Comparison of ENCODE assay signal across 8 mouse cellular contexts in the genomic region with DNA sequence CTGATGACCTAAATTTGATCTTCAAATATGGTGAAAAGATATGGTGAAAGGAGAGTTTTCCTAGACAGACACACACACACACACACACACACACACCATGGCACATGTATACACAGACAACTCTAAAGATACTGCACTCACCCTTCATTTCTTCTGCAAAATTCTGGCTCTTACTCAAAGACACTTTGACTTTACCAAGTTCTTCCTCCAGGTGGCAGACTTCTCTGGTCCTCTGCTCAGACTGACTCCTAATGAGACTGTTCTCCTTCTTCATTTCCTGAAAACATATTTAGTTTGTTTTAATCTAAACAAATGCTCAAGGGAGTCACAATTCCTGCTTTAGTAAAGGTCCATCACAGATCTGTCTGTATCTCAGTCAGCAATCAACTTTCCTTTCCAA. TPM values are rescaled to one million over a fixed set of nuclear protein-coding genes. Genes with fewer than 3 reads are reported as not detected.
DNase-seq lines count a peak whose midpoint lies in the region; ATAC-seq and TF ChIP-seq lines count a peak whose summit lies in the region.
"Had no signal": no experiment of that assay in that cellular context is flagged by ENCODE, and none has a peak within 500 bp of the region (broad histone marks: within the 10 kb centered on the region; RNA-seq: fewer than 3 reads in every experiment).

No protein-coding gene starts in this region.

- H3K4me3 ChIP-seq in kidney, adult 2 months (ENCODE audit: insufficient read depth, low read depth, low read length): no peak overlapping the region
- H3K4me3 ChIP-seq in kidney, embryonic 16.5 days (ENCODE audit: low read length): no peak overlapping the region
- H3K4me3 ChIP-seq in CH12.LX (replicated peaks in 1 of 3; ENCODE audit: low read depth in 2 of 3, low read length in 2 of 3, poor library complexity in 1 of 3): no peak overlapping the region
- H3K4me3 ChIP-seq: stomach, embryonic 15.5 days had no signal

- no peaks in the 10 kb centered on the region for H3K9me3 ChIP-seq in kidney, embryonic 16.5 days (ENCODE audit: low read length)
- no peaks in the 10 kb centered on the region for H3K9me3 ChIP-seq in CH12.LX (replicated peaks; ENCODE audit: low read length)
- H3K9me3 ChIP-seq: stomach, embryonic 15.5 days had no signal

- TF ChIP-seq EP300 in CH12.LX (IDR thresholded peaks at IDR 0.05; ENCODE audit: low read length): no peak

- dilution Hi-C loops in CH12.LX (cut with MboI; ENCODE audit: extremely low pct_ligation_motif_present, extremely low pct_unique_long_range_greater_than_20kb, low sequenced_read_pairs): no loop called here

- in situ Hi-C loops in CH12.LX (cut with MboI; ENCODE audit: low pct_ligation_motif_present, low pct_unique_long_range_greater_than_20kb, low sequenced_read_pairs): no loop called here

- TF ChIP-seq RAD21 in CH12.LX (IDR thresholded peaks at IDR 0.05; ENCODE audit: low read depth, low read length): peak; percentile 22

- H3K4me2 ChIP-seq in kidney, embryonic 16.5 days (replicated peaks; ENCODE audit: low read depth, low read length): no peak overlapping the region
- H3K4me2 ChIP-seq in CH12.LX (ENCODE audit: insufficient read depth, low read depth, poor library complexity, severe bottlenecking): no peak overlapping the region
- H3K4me2 ChIP-seq: stomach, embryonic 15.5 days had no signal

- intact Hi-C loops in left cerebral cortex, postnatal 25 days (cut with DNase I): no loop called here

- H3K27ac ChIP-seq in kidney, adult 2 months (ENCODE audit: insufficient read depth, low read depth, low read length): no peak overlapping the region
- no peak overlapping the region for H3K27ac ChIP-seq in kidney, embryonic 16.5 days (ENCODE audit: low read length)
- H3K27ac ChIP-seq in CH12.LX (ENCODE audit: insufficient read depth, low read depth): no peak overlapping the region
- H3K27ac ChIP-seq: stomach, embryonic 15.5 days had no signal

- TF ChIP-seq CTCF in kidney, adult 2 months (conservative IDR thresholded peaks at IDR 0.05; ENCODE audit: insufficient read depth, insufficient read length, low read depth, low read length): no peak
- TF ChIP-seq CTCF in CH12.LX (conservative IDR thresholded peaks at IDR 0.05 in 1 of 2, IDR thresholded peaks at IDR 0.05 in 1 of 2; ENCODE audit: low read depth in 2 of 2, low read length in 2 of 2): peak; percentile 20 to 65; a peak in 2 of 4 replicates

- no peaks in the 10 kb centered on the region for H3K79me2 ChIP-seq in CH12.LX (replicated peaks; ENCODE audit: control insufficient read depth, extremely low read depth, insufficient read depth, poor library complexity, severe bottlenecking)

- no peak overlapping the region for H3K9ac ChIP-seq in kidney, embryonic 16.5 days (replicated peaks; ENCODE audit: low read length)
- H3K9ac ChIP-seq in CH12.LX (ENCODE audit: insufficient read depth, low read depth): no peak overlapping the region
- H3K9ac ChIP-seq: stomach, embryonic 15.5 days had no signal

- no peak for TF ChIP-seq POLR2A in kidney, adult 2 months (IDR thresholded peaks at IDR 0.05; ENCODE audit: low read depth, low read length)
- TF ChIP-seq POLR2A in CH12.LX (IDR thresholded peaks at IDR 0.05; ENCODE audit: low read depth, low read length): no peak

- no peaks in the 10 kb centered on the region for H3K4me1 ChIP-seq in kidney, adult 2 months (ENCODE audit: control insufficient read depth, insufficient read depth, low read length)
- H3K4me1 ChIP-seq in kidney, embryonic 16.5 days (ENCODE audit: insufficient read depth, low read length): no peaks in the 10 kb centered on the region
- no peaks in the 10 kb centered on the region for H3K4me1 ChIP-seq in CH12.LX (ENCODE audit: control insufficient read depth in 1 of 2, insufficient read depth in 2 of 2)
- H3K4me1 ChIP-seq: stomach, embryonic 15.5 days had no signal

- H3K36me3 ChIP-seq in kidney, adult 2 months (ENCODE audit: control insufficient read depth, insufficient read depth, low read length): no peaks in the 10 kb centered on the region
- H3K36me3 ChIP-seq in kidney, embryonic 16.5 days (ENCODE audit: insufficient read depth, low read length): peaks cover 48% of the 10 kb centered on the region
- peaks cover 41 to 76% of the 10 kb centered on the region in 2 experiments for H3K36me3 ChIP-seq in CH12.LX (replicated peaks in 1 of 2; ENCODE audit: control insufficient read depth in 1 of 2, insufficient read depth in 1 of 2, low read length in 1 of 2)

- H3K27me3 ChIP-seq in kidney, adult 2 months (replicated peaks; ENCODE audit: control insufficient read depth, insufficient read depth, low read length): no peaks in the 10 kb centered on the region
- H3K27me3 ChIP-seq in kidney, embryonic 16.5 days (ENCODE audit: insufficient read depth, low read length): no peaks in the 10 kb centered on the region
- no peaks in the 10 kb centered on the region for H3K27me3 ChIP-seq in CH12.LX (replicated peaks)
- H3K27me3 ChIP-seq: stomach, embryonic 15.5 days had no signal

- DNase-seq in kidney, adult 2 months: peak; percentile 52
- peak; percentile 57 for DNase-seq in A20 (ENCODE audit: low read depth, low spot score)
- DNase-seq in CH12.LX (ENCODE audit: extremely low read depth): peak; percentile 53
- DNase-seq in cerebellum, postnatal 14 days: peak; percentile 76 to 80
- peak; percentile 44 to 57 for DNase-seq in left cerebral cortex, postnatal 25 days (ENCODE audit: low spot score in 2 of 2)
- no peak for DNase-seq in frontal cortex, postnatal 25 days (ENCODE audit: low spot score in 2 of 2)

- ATAC-seq in kidney, embryonic 16.5 days (ENCODE audit: low FRiP score, low TSS enrichment): no peak

TF ChIP-seq in CH12.LX, 34 proteins besides CTCF, POLR2A, EP300 and RAD21:
- peak; percentile 45 for TF ChIP-seq SMC3 (IDR thresholded peaks at IDR 0.05; ENCODE audit: low read depth, low read length)
- TF ChIP-seq IRF4 (IDR thresholded peaks at IDR 0.05; ENCODE audit: low read depth, low read length): no peak

RNA-seq across cellular contexts. Expression of gene Cenpf, which starts 26.0 kb away (rescaled TPM):
- polyA plus RNA-seq in kidney, adult 2 months (2012; rRNA removed): 0.14 and 0.33 TPM in 2 replicates
- polyA plus RNA-seq in kidney, embryonic 16.5 days (2015; fragmentation: Nextera tagmentation; extraction: Ambion mirVana): 65.4 and 87.1 TPM in 2 replicates
- 21.5 and 22.3 TPM in 2 replicates for total RNA-seq in CH12.LX (2012; rRNA removed)
- 10.4 and 16.5 TPM in 2 replicates for total RNA-seq in CH12.LX (2014; rRNA removed)
- polyA plus RNA-seq in CH12.LX (2012; ENCODE audit: insufficient read length, low read depth): 23.4 and 28.2 TPM in 2 replicates
- total RNA-seq in left cerebral cortex, postnatal 25 days (2021): under 1 TPM; 0.48 to 0.53 TPM

Comparison
In these comparisons a context has a peak if more than half of its experiments do, and no peak if none do; other contexts are left out.
1. RNA of gene Cenpf, which starts 26.0 kb away (polyA plus RNA-seq): 65.4 to 87.1 TPM in kidney, embryonic 16.5 days and 23.4 to 28.2 TPM in CH12.LX; 0.14 to 0.33 TPM in kidney, adult 2 months; every median in the first group is over 10 times any median in the second.
2. DNase-seq: peak in kidney, adult 2 months (single experiment), A20 (single experiment), CH12.LX (single experiment), cerebellum, postnatal 14 days (2 of 2) and left cerebral cortex, postnatal 25 days (2 of 2); none in frontal cortex, postnatal 25 days (0 of 2).